Mouse (Mus musculus): Measurements from ENCODE around the gene Mindy4b-ps. TPM values are rescaled to one million over a fixed set of nuclear protein-coding genes. Genes with fewer than 3 reads are reported as not detected.

Gene Mindy4b-ps
- total and polyA plus RNA-seq, 2 experiments from 2014 or later = 0.52 TPM; not detected in 1

GRCm38 (mm10) chr3:58747924-58748323 is 74.2 kb downstream of the Mindy4b-ps start:
- H3K36me3 ChIP-seq (ENCODE audit: insufficient read depth, low read length) = no peaks in the 10 kb centered on the region
- H3K9ac ChIP-seq (replicated peaks; ENCODE audit: low read length, poor library complexity, severe bottlenecking) = no peak overlapping the region
- DNase-seq (ENCODE audit: low spot score) = no peak
- H3K9me3 ChIP-seq (ENCODE audit: low read length) = no peaks in the 10 kb centered on the region
- no peaks in the 10 kb centered on the region for H3K27me3 ChIP-seq (ENCODE audit: insufficient read depth, low read length)
- no peak overlapping the region for H3K27ac ChIP-seq (ENCODE audit: low read depth, low read length)
- WGBS = 81% methylated on average over 1 of the region's 1 CpGs
- no peaks in the 10 kb centered on the region for H3K4me1 ChIP-seq (ENCODE audit: insufficient read depth, low read length)
- ATAC-seq (ENCODE audit: low FRiP score) = no peak
- no peak for TF ChIP-seq CTCF (IDR thresholded peaks at IDR 0.05)
- no peak overlapping the region for H3K4me2 ChIP-seq (ENCODE audit: low read depth, low read length, poor library complexity, severe bottlenecking)
- no peak overlapping the region for H3K4me3 ChIP-seq (ENCODE audit: low read depth, low read length)

- no peak overlapping the region for H3K9ac ChIP-seq (replicated peaks; ENCODE audit: low read length, poor library complexity, severe bottlenecking)
- H3K27ac ChIP-seq (ENCODE audit: low read depth, low read length) = no peak overlapping the region
- ATAC-seq (ENCODE audit: low FRiP score) (no peak), DNase-seq (ENCODE audit: low spot score) (no peak)
- no peak overlapping the region for H3K4me2 ChIP-seq (ENCODE audit: low read depth, low read length, poor library complexity, severe bottlenecking)
- no peaks in the 10 kb centered on the region for H3K27me3 ChIP-seq (ENCODE audit: insufficient read depth, low read length)
- no peaks in the 10 kb centered on the region for H3K4me1 ChIP-seq (ENCODE audit: insufficient read depth, low read length)
- no peaks in the 10 kb centered on the region for H3K36me3 ChIP-seq (ENCODE audit: insufficient read depth, low read length)
- no peaks in the 10 kb centered on the region for H3K9me3 ChIP-seq (ENCODE audit: low read length)
- TF ChIP-seq CTCF (IDR thresholded peaks at IDR 0.05) = no peak
- no peak overlapping the region for H3K4me3 ChIP-seq (ENCODE audit: low read depth, low read length)
- WGBS = 71% methylated on average over 2 of the region's 2 CpGs
These were observed 82.6 kb downstream of the Mindy4b-ps start for GRCm38 (mm10) chr3:58739536-58739935.

Other genes with a start within 250 kb of the Mindy4b-ps start
- 220 and 221 TPM in 2 replicates for gene Selenot, start 245.7 kb downstream of the Mindy4b-ps start, total RNA-seq (2014; rRNA removed)
- gene Selenot, start 245.7 kb downstream of the Mindy4b-ps start, polyA plus RNA-seq (2015; fragmentation: Nextera tagmentation; extraction: Ambion mirVana) = 24.2 and 25.8 TPM in 2 replicates
- 0.66 and 1.5 TPM in 2 replicates for gene Erich6, start 185.1 kb downstream of the Mindy4b-ps start, total RNA-seq (2014; rRNA removed)
- gene Erich6, start 185.1 kb downstream of the Mindy4b-ps start, polyA plus RNA-seq (2015; fragmentation: Nextera tagmentation; extraction: Ambion mirVana) = 0.20 and 0.44 TPM in 2 replicates
- gene Siah2, start 129.9 kb downstream of the Mindy4b-ps start, total RNA-seq (2014; rRNA removed) = 24.8 and 25.7 TPM in 2 replicates
- 11.4 and 13.1 TPM in 2 replicates for gene Siah2, start 129.9 kb downstream of the Mindy4b-ps start, polyA plus RNA-seq (2015; fragmentation: Nextera tagmentation; extraction: Ambion mirVana)
- 1.9 and 2.8 TPM in 2 replicates for gene Clrn1, start 63.0 kb upstream of the Mindy4b-ps start, total RNA-seq (2014; rRNA removed)
- 0.44 and 0.80 TPM in 2 replicates for gene Clrn1, start 63.0 kb upstream of the Mindy4b-ps start, polyA plus RNA-seq (2015; fragmentation: Nextera tagmentation; extraction: Ambion mirVana)
- 23.0 and 25.8 TPM in 2 replicates for gene Med12l, start 183.5 kb upstream of the Mindy4b-ps start, total RNA-seq (2014; rRNA removed)
- 3.0 and 3.7 TPM in 2 replicates for gene Med12l, start 183.5 kb upstream of the Mindy4b-ps start, polyA plus RNA-seq (2015; fragmentation: Nextera tagmentation; extraction: Ambion mirVana)

Measured in midbrain, postnatal 0 days (tissue).